Mouse (Mus musculus) cerebellum, adult 2 months (tissue): ENCODE measurements around the gene Rsph14. TPM values are rescaled to one million over a fixed set of nuclear protein-coding genes. Genes with fewer than 3 reads are reported as not detected.

Source experiments
- DNase-seq, 2 experiments: peaks; one replicate each; pipeline ENCODE4 v3.0.0; 2021
- H3K27ac ChIP-seq: fragments of 200-500 bp; 2 replicates; pipeline ENCODE4 v1.5.1; 2012; ENCODE audit warnings: low read length, control low read depth, inconsistent platforms; ENCODE audit not compliant: insufficient read depth
- H3K27me3 ChIP-seq: fragments of 200-500 bp; 2 replicates; pipeline ENCODE4 v1.6.1; 2012; ENCODE audit warnings: inconsistent platforms, mild to moderate bottlenecking, low read length, moderate library complexity; ENCODE audit not compliant: control insufficient read depth, insufficient read depth
- H3K4me1 ChIP-seq: fragments of 200-500 bp; 2 replicates; pipeline ENCODE4 v1.6.1; 2011; ENCODE audit warnings: low read length; ENCODE audit not compliant: control insufficient read depth, insufficient read depth
- H3K4me3 ChIP-seq: fragments of 200-500 bp; replicated peaks from 2 replicates; pipeline ENCODE3; 2011; ENCODE audit warnings: mild to moderate bottlenecking, low read depth, low read length, control low read depth; ENCODE audit not compliant: insufficient read depth
- CTCF ChIP-seq: fragments of 200-500 bp; IDR thresholded peaks from 2 replicates; pipeline ENCODE4 v1.5.1; 2011; ENCODE audit warnings: low read depth, mild to moderate bottlenecking, control low read depth, low read length, moderate library complexity, borderline replicate concordance; ENCODE audit not compliant: insufficient read depth
- POLR2A ChIP-seq: fragments of 200-500 bp; IDR thresholded peaks from 2 replicates; pipeline ENCODE4 v1.6.1; 2011; ENCODE audit warnings: low read length, control low read depth, borderline replicate concordance; ENCODE audit not compliant: insufficient read depth
- WGBS: fragments of 180-500 bp; shearing (Covaris S2); methylation state at CpG from one replicate; pipeline ENCODE4 v1.1.7; 2018; 5-methylcytosine and 5-hydroxymethylcytosine counted together
- polyA plus RNA-seq: library from polyadenylated mRNA; depleted of rRNA; stranded (reverse); fragments of >200 nt; gene quantifications from 2 replicates; pipeline ENCODE4 v1.2.3, GENCODE M21; 2012

Rsph14 gene
- polyA plus RNA-seq, 1 experiment = 0.43 TPM

DNA sequence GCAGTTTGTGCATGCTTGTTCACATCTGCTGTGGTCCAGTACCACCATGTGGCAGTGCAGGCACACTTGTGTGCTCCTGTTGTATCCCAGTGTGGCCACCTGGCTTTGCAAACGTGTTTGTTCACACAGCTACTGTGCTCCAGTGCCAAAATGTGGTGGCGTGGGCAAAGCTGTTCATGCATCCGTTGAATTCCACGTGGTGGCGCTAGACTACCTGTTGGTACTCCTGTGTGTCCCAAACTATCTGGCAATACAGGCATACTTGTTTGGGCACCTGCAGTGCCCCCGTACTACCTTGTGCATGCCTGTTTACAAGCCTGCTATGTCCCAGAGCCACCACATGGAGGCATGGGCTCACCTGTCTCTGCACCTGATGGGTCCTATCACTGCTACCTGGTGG lies 97.4 kb downstream of the Rsph14 start:
- TF ChIP-seq CTCF (peak; percentile 45; the same call in 1 of the 2 replicates), POLR2A (no peak)
- WGBS = 23% methylated on average over 6 of the region's 6 CpGs
- peak; percentile 19 to 21 for DNase-seq

DNA sequence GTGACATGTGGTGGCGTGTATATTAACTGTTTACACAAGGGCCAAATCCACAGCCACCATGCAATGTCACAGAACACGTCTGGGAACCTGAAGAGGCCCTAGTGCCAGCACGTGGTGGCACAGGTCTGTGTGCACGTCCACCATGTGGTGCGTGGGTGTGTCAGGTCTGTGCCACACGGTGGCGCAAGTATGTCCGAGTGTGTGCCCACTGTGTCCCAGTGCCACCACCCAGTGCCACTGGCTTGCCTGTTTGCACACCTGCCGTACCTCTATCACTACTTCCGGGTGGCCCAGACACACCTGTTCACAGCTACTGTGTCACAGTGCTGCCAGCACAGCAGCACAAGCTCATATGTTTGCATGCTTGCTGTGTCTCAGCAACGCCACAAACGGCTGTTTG lies 97.9 kb downstream of the Rsph14 start:
- no peak for TF ChIP-seq POLR2A
- TF ChIP-seq CTCF = no peak
- DNase-seq = no peak
- Histone ChIP-seq H3K4me1 (0 out of 2 replicates have a peak, but pooled peaks cover 4% of the 10 kb centered on the region), H3K27me3 (no peaks in the 10 kb centered on the region), H3K4me3 (no peak overlapping the region), H3K27ac (no peak overlapping the region)
- WGBS = 80% methylated on average over 12 of the region's 12 CpGs

More for the DNA sequence above, 97.4 kb downstream of the Rsph14 start:
- Histone ChIP-seq H3K27me3 (no peaks in the 10 kb centered on the region), H3K27ac (no peak overlapping the region), H3K4me3 (no peak overlapping the region), H3K4me1 (0 out of 2 replicates have a peak, but pooled peaks cover 4% of the 10 kb centered on the region)

DNA sequence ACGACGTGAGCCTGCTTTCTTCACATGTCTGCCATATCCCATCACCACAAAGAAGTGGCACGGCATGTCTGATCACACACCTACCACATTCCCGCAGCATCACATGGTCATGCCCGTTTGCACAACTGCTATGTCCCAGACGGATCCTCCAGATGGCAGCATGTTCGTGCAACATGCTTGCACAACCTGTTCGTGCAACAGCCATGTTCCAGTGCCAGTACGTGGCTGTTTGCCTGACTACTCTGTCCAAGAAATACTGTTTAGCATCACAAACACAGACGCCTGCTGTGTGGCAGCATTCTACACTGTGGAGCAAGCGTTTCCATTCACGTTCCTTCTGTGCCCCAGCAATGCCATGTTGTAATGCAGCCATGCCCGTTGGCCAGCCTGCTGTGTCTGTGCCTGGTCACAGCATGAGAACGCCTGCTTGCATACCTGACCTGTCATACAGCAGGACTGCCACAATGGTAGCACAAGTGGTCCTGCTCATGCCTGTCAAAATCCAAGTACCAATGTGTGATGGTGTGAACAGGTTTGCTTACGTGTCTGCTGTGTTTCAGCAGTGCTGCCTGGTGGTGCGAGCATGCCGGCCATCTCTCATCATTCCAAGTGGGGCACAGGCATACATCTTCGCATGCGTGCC lies 98.7 kb downstream of the Rsph14 start:
- TF ChIP-seq CTCF (peak; percentile 0; the same call in 1 of the 2 replicates), POLR2A (no peak)
- DNase-seq = no peak
- peaks cover 5% of the 10 kb centered on the region for H3K4me1 ChIP-seq
- no peak overlapping the region for H3K4me3 ChIP-seq
- no peak overlapping the region for H3K27ac ChIP-seq
- WGBS = 44% methylated on average over 19 of the region's 19 CpGs
- H3K27me3 ChIP-seq = no peaks in the 10 kb centered on the region

DNA sequence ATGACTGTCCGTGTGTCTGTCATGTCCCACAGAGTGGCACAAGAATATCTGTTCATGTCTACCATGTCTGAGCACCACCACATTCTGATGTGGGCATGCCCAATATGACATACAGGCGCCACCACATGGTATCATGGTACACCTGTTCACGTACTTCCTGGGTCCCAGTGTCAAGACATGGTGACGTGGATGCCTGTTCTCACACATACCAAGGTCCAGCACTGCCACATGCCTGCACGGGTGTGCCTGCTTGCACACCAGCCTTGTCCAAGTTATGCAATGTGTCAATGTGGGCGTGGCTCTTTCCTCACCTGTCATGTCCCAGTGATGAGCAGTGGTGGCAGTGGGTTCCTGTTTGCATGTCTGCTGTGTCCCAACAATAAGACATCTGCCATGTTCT lies 99.9 kb downstream of the Rsph14 start:
- TF ChIP-seq CTCF (no peak), POLR2A (no peak)
- Histone ChIP-seq H3K4me1 (peaks cover 10% of the 10 kb centered on the region), H3K4me3 (no peak overlapping the region), H3K27me3 (no peaks in the 10 kb centered on the region), H3K27ac (no peak overlapping the region)
- WGBS = 91% methylated on average over 6 of the region's 6 CpGs
- no peak for DNase-seq

DNA sequence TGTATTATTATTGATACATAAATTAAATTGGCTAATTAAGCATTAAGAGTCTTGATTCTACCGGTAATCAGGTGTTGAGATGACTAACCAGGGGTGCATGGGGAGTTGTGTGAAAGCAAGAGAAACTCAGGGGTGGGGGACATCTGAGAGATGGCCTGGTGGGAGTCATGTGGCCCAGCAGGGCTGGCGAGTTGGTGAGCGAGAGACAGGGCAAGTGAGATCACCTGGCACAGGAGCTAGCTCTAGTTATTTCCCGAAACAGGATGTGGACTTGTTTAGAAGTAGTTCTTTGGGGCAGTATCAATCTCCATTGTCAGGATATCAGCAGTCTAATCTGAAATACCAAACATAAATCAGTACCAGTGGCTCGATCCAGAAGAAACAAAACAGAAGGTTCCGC lies 100.8 kb downstream of the Rsph14 start:
- H3K4me3 ChIP-seq = no peak overlapping the region
- H3K27ac ChIP-seq = no peak overlapping the region
- no peaks in the 10 kb centered on the region for H3K27me3 ChIP-seq
- peaks cover 10% of the 10 kb centered on the region for H3K4me1 ChIP-seq
- no peak for DNase-seq
- WGBS = 85% methylated on average over 6 of the region's 6 CpGs
- TF ChIP-seq POLR2A = no peak
- TF ChIP-seq CTCF = no peak

DNA sequence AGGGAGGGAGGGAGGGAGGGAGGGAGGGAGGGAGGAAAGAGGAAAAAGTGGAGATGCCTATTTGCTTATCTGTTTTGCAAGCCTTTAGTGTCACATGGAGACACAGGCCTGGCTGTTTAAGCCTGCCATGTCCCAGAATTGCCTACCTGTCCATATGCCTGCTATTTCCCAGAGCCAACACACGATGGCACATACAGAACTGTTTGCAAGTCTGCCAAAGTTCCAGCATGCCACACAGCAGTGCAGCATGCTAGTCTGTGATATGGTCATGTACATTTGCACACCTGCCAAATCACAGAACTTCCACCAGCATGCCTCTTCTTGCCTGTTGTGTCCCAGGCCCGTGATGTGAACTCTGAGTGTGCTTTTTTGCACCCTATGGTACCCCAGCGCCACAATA lies 101.8 kb downstream of the Rsph14 start:
- H3K4me3 ChIP-seq = no peak overlapping the region
- 50% methylated on average over 3 of the region's 3 CpGs for WGBS
- DNase-seq = peak in 1 of 2 experiments; percentile 51
- no peak overlapping the region for H3K27ac ChIP-seq
- no peak; the same call in 1 of the 2 replicates for TF ChIP-seq CTCF
- TF ChIP-seq POLR2A = no peak
- peaks cover 10% of the 10 kb centered on the region for H3K4me1 ChIP-seq
- H3K27me3 ChIP-seq = no peaks in the 10 kb centered on the region

DNA sequence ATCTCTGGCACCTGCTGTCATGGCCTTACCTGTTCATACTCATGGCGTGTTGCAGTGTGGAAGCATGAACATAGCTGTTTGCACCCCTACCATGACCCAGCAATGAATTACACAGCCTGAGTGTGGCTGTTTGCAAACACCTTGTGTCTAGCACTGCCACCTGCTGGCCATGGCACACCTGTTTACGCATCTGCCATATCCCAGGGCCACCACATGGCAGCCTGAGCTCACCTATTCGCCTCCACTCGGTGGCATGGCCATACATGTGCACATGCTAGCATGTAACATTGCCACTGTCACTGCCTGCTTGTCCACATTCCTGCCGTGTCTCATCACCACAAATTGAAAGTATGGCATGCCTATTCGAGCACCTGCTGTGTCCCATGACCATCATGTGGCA lies 102.8 kb downstream of the Rsph14 start:
- Histone ChIP-seq H3K27me3 (no peaks in the 10 kb centered on the region), H3K4me1 (peaks cover 16% of the 10 kb centered on the region), H3K4me3 (no peak overlapping the region), H3K27ac (no peak overlapping the region)
- 75% methylated on average over 6 of the region's 6 CpGs for WGBS
- no peak for DNase-seq
- no peak for TF ChIP-seq POLR2A
- TF ChIP-seq CTCF = peak; percentile 22; the same call in 1 of the 2 replicates

DNA sequence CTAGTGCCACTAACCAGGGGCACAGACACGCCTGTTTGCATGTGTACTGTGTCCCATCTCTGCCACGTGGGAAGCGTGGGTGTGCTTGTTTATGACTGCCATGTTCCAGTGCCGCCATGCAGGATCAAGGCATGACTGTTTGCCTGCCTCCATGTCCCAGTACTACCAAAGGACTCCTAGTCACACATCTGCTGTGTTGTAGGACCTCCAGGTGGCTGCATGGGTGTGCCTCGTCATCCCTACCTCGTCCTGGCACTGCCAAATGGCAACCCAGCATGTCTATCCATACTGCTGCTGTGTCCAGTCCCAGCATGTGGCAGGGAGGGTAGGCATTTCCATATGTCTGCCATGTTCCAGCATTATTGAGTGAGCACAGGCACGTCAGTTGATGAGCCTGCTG lies 104.1 kb downstream of the Rsph14 start:
- TF ChIP-seq CTCF = no peak
- TF ChIP-seq POLR2A = no peak
- DNase-seq = no peak
- Histone ChIP-seq H3K4me1 (peaks cover 17% of the 10 kb centered on the region), H3K27me3 (no peaks in the 10 kb centered on the region), H3K27ac (no peak overlapping the region), H3K4me3 (no peak overlapping the region)
- 67% methylated on average over 7 of the region's 7 CpGs for WGBS
